Mouse (Mus musculus) hindbrain, embryonic 15.5 days (tissue): Measurements from ENCODE around the gene BC067074. TPM values are rescaled to one million over a fixed set of nuclear protein-coding genes. Genes with fewer than 3 reads are reported as not detected.
"Not testable (repeated sequence)": the region's sequence is repeated elsewhere in the genome, so short reads cannot be mapped to it uniquely, and the experiment has no call there.

ENCODE experiments used
- ATAC-seq: fragments of 200-750 bp; cut with Nextera tagmentation; 2 replicates; pipeline ENCODE4 v1.8.0; 2017; ENCODE audit warnings: low read depth, moderate number of reproducible peaks, moderate TSS enrichment; ENCODE audit not compliant: low FRiP score
- H3K27ac ChIP-seq: fragments of 300-500 bp; sonication (generic); replicated peaks from 2 replicates; pipeline ENCODE4 v1.5.1; 2015; ENCODE audit warnings: mild to moderate bottlenecking, inconsistent platforms
- H3K27me3 ChIP-seq: fragments of 300-500 bp; sonication (generic); 2 replicates; pipeline ENCODE4 v1.6.1; 2015; ENCODE audit warnings: control low read depth, inconsistent platforms
- H3K36me3 ChIP-seq: fragments of 300-500 bp; sonication (generic); 2 replicates; pipeline ENCODE4 v1.6.1; 2015; ENCODE audit warnings: control low read depth, inconsistent platforms
- H3K4me1 ChIP-seq: fragments of 300-500 bp; sonication (generic); replicated peaks from 2 replicates; pipeline ENCODE4 v1.6.1; 2015; ENCODE audit warnings: control low read depth, inconsistent platforms
- H3K4me2 ChIP-seq: fragments of 300-500 bp; sonication (generic); 2 replicates; pipeline ENCODE4 v1.6.1; 2015; ENCODE audit warnings: moderate library complexity, mild to moderate bottlenecking, inconsistent platforms
- H3K4me3 ChIP-seq: fragments of 300-500 bp; sonication (generic); 2 replicates; pipeline ENCODE4 v1.5.1; 2015; ENCODE audit warnings: mild to moderate bottlenecking, inconsistent platforms
- H3K9ac ChIP-seq: fragments of 300-500 bp; sonication (generic); 2 replicates; pipeline ENCODE4 v1.6.1; 2015; ENCODE audit warnings: inconsistent platforms
- H3K9me3 ChIP-seq: fragments of 300-500 bp; sonication (generic); 2 replicates; pipeline ENCODE4 v1.6.1; 2016; ENCODE audit warnings: control low read depth, inconsistent platforms
- WGBS: fragments of 180-500 bp; shearing (Covaris S2); methylation state at CpG from one replicate; pipeline ENCODE4 v1.1.7; 2015; 5-methylcytosine and 5-hydroxymethylcytosine counted together
- polyA plus RNA-seq: library from polyadenylated mRNA; unstranded; fragments of >200 nt; fragmentation: Nextera tagmentation; extraction: Ambion mirVana; gene quantifications from 2 replicates; pipeline ENCODE4 v1.2.1, GENCODE M21; 2015

BC067074 gene
- polyA plus RNA-seq, 1 experiment from 2014 or later, result 1.1 TPM

DNA sequence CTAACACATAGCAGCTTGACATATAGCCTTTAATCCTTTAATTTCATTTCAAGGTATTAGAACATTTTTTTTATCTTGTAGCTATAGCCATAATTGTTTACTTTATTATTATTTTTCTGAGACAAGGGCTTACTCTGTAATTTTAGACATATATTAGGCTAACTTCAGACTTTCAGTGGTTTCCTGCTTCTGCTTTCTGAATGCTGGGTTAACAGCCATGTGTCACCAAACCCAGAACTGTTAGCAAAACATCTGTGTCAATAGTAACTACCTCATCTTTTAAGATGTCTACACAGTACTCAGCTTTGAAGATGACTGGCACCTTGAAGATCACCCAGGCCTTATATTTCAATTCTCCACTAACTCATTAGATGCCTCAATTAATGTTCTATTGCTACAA, 89.8 kb downstream of the BC067074 start:
- not testable (repeated sequence) for H3K27ac ChIP-seq, H3K4me3 ChIP-seq, H3K36me3 ChIP-seq, ATAC-seq, H3K9ac ChIP-seq, H3K9me3 ChIP-seq, H3K4me1 ChIP-seq, H3K27me3 ChIP-seq, H3K4me2 ChIP-seq

DNA sequence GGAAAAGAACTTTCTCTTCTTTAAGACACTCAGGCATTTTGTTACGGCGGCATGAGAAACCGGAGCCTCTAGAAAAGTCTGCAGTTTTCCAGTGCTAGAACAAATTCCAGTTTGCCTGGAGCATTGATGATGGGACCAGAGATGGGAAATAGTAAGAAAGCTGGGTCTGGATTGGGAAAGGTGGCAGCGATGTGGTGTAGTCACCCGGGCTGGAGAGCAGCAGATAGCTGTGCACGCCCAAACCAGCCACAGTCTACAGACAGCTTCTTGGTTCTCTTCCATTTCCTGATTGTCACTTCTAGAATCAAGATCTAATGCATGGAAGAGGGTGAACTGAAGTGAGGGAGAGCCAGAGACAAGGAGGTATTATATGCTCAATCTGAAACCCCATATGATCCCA, 100.4 kb downstream of the BC067074 start:
- H3K27me3 ChIP-seq, result no peaks in the 10 kb centered on the region
- no peaks in the 10 kb centered on the region for H3K4me1 ChIP-seq
- no peak overlapping the region for H3K4me2 ChIP-seq
- no peak for ATAC-seq
- no peak overlapping the region for H3K9ac ChIP-seq
- H3K27ac ChIP-seq, result no peak overlapping the region
- no peak overlapping the region for H3K4me3 ChIP-seq
- 97% methylated on average over 6 of the region's 6 CpGs for WGBS
- no peaks in the 10 kb centered on the region for H3K9me3 ChIP-seq
- H3K36me3 ChIP-seq, result no peaks in the 10 kb centered on the region

DNA sequence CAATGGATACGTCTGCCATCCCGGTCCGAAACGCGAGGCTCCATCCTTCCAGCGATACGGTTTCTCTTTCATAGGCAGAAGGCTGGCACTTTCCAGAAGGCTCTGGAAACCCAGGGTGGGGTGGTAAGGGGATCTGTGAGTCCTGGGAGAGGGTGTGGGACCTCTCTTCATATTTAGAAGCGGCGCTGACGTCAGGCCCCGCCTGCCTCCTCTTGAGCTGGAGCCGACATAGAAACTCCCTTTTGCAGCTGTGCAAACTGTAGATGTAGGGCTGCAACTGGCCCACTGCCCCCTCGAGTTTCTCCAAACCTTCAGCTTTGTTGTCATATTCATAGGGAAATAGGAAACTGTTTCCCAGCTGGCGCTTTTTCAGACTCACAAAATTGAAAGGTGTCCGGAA, 101.6 kb downstream of the BC067074 start:
- H3K9ac ChIP-seq, result no peak overlapping the region

DNA sequence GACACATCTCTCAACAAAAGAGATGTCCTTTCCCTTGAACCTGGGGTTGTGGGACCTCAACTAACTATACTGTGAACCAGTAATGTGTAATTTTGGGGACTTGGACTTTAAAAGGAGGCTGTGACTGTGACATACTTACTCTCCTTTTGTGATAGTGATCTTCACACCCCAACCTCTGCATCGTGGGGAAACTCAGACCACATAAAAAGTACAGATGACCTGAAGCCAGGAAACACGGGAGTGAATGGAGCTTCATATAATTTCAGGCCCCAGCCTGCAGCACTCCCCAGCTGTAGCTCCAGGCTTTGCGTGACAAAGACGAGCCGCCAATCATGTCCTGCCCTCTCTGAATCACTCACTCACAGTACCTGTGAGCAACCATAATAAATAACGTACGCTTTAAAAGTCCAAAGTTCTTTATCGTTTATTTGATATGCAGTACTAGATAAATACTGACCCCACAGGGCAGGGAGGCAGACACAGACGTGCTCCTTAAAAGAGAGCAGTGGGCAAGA, 104.1 kb downstream of the BC067074 start:
- H3K4me2 ChIP-seq, result no peak overlapping the region
- no peak overlapping the region for H3K4me3 ChIP-seq
- no peak overlapping the region for H3K27ac ChIP-seq
- 84% methylated on average over 9 of the region's 9 CpGs for WGBS
- H3K4me1 ChIP-seq, result no peaks in the 10 kb centered on the region
- no peak overlapping the region for H3K9ac ChIP-seq
- H3K36me3 ChIP-seq, result no peaks in the 10 kb centered on the region
- no peaks in the 10 kb centered on the region for H3K9me3 ChIP-seq
- H3K27me3 ChIP-seq, result no peaks in the 10 kb centered on the region
- no peak for ATAC-seq

More for the DNA sequence above, 101.6 kb downstream of the BC067074 start:
- no peak for ATAC-seq
- Histone ChIP-seq H3K27ac (no peak overlapping the region), H3K27me3 (no peaks in the 10 kb centered on the region), H3K4me3 (no peak overlapping the region), H3K36me3 (no peaks in the 10 kb centered on the region), H3K4me2 (no peak overlapping the region), H3K9me3 (no peaks in the 10 kb centered on the region), H3K4me1 (no peaks in the 10 kb centered on the region)
- WGBS, result 90% methylated on average over 15 of the region's 15 CpGs

DNA sequence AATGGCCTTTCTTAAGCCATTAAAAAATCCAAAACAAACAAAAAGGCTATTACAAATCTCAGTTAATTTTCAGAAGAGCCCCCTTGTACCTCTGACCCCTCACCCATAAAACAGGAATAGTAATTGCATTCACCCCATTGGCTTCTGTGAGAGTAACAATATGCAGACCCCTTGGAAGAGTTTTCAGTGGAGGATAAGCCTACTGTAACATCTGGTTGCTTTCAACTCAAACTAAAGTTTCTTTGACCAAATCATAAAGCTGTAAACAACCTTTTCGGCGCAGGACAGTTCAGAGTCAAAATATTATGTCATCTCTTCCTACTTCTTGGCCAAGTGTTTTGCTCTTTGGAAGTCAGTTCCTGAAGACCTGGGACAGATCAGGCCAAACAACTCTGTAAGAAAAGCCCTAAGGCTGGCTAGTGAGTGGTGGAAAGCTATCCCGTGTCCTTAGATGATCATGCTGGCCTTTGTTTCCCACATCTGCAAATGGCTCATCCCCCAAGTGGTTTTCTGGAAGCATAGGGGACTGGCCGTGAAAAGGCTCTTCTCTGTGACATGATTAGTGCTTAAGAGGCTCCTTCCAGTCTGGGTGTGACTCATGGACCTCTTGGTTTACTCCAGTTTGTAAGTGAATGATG, 108.5 kb downstream of the BC067074 start:
- no peak overlapping the region for H3K4me2 ChIP-seq
- no peak overlapping the region for H3K27ac ChIP-seq
- H3K36me3 ChIP-seq, result no peaks in the 10 kb centered on the region
- H3K9me3 ChIP-seq, result no peaks in the 10 kb centered on the region
- no peaks in the 10 kb centered on the region for H3K27me3 ChIP-seq
- no peaks in the 10 kb centered on the region for H3K4me1 ChIP-seq
- no peak overlapping the region for H3K9ac ChIP-seq
- H3K4me3 ChIP-seq, result no peak overlapping the region
- 93% methylated on average over 4 of the region's 4 CpGs for WGBS
- ATAC-seq, result no peak

DNA sequence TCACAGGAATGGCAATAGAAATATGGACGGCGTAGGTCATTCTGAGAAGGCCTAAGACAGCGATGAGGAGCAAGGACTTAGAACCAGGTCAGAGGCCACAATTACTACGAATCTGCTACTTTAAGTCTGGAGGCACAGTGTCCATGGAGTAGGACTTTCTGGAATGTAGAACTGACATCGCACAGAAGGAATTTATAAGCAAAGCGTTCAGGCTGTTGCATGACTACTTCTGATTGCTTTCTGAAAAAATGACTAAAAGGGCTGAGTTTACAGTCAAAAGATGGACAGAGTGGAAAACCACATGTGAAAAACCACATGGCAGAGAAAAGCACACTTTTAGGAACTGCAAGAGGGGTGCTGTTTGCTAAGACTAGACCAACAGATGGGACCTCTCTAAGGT, 110.7 kb downstream of the BC067074 start:
- no peak overlapping the region for H3K4me2 ChIP-seq
- no peak overlapping the region for H3K27ac ChIP-seq
- H3K4me3 ChIP-seq, result no peak overlapping the region
- no peaks in the 10 kb centered on the region for H3K4me1 ChIP-seq
- ATAC-seq, result no peak
- H3K9ac ChIP-seq, result no peak overlapping the region
- 93% methylated on average over 6 of the region's 6 CpGs for WGBS
- H3K9me3 ChIP-seq, result no peaks in the 10 kb centered on the region
- H3K36me3 ChIP-seq, result no peaks in the 10 kb centered on the region
- no peaks in the 10 kb centered on the region for H3K27me3 ChIP-seq

DNA sequence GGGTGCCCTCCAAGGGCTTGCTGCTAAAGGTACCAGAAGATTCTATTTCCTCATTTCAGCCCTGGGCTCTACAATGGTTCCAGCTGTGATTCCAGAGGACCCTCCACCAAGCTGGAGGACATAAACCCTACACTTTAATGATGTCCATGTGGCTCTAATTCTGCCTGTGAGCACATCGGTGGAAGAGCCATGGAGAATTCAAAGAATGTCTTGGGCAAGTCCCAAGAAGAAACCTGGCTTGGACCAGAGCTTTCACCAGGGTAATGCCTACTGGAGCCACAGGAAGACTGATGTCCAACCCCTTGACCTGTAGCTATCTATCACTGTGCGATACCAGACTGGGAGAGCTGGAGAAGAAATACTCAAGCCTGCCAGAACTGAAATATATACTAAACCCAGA, 111.2 kb downstream of the BC067074 start:
- 90% methylated on average over 2 of the region's 2 CpGs for WGBS
- H3K9ac ChIP-seq, result no peak overlapping the region
- no peaks in the 10 kb centered on the region for H3K4me1 ChIP-seq
- H3K27ac ChIP-seq, result no peak overlapping the region
- no peak overlapping the region for H3K4me3 ChIP-seq
- no peaks in the 10 kb centered on the region for H3K27me3 ChIP-seq
- ATAC-seq, result no peak
- no peak overlapping the region for H3K4me2 ChIP-seq
- no peaks in the 10 kb centered on the region for H3K9me3 ChIP-seq
- H3K36me3 ChIP-seq, result no peaks in the 10 kb centered on the region

DNA sequence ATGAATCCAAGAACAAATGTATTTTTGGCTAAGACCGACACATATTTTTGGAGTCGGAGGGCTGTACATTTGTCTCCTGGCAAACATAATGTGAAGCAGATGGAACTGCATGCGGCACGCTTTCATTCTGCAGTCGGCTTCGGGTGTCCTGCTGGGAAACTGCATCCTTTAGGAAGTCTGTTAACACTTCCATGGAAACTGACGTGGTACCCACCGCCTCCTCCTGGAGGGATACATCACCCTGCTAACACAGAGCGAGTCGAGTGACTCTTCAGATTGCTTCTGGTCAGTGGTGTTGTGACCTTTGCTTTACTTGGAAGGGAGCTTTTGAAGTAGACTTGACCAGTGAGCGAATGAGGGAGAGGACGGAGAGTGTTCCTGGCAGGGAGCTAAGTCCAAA, 117.0 kb downstream of the BC067074 start:
- peak overlapping the region; percentile 11; the same call in 1 of the 2 replicates for H3K4me2 ChIP-seq
- no peaks in the 10 kb centered on the region for H3K36me3 ChIP-seq
- no peak overlapping the region for H3K27ac ChIP-seq
- H3K4me3 ChIP-seq, result no peak overlapping the region
- no peak overlapping the region for H3K9ac ChIP-seq
- no peaks in the 10 kb centered on the region for H3K9me3 ChIP-seq
- WGBS, result 25% methylated on average over 12 of the region's 12 CpGs
- peaks cover 4% of the 10 kb centered on the region; the same call in 1 of the 2 replicates for H3K4me1 ChIP-seq
- peak; percentile 72; the same call in 1 of the 2 replicates for ATAC-seq
- no peaks in the 10 kb centered on the region for H3K27me3 ChIP-seq

DNA sequence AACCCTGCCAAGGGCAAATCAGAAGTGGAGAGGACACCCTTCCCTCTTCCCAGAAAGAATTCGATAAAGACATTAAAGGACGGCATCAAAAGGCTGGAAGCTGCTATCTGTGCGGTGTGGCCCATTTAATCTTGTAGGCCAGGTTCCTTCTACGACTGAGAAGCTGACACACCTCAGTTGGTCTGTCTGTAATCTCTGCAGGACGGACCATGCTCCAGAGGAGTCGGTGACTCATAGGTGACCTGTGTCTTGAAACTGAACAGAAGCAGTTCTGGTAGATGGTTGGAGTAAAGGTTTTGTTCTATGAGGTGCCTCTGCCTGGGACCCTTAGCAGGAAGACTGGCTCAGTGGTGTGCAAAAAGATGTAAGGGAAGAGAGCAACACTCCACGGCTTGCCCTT, 122.6 kb downstream of the BC067074 start:
- Histone ChIP-seq H3K4me2 (no peak overlapping the region), H3K4me1 (0 out of 2 replicates have a peak, but pooled peaks cover 4% of the 10 kb centered on the region), H3K9me3 (no peaks in the 10 kb centered on the region), H3K4me3 (no peak overlapping the region), H3K27me3 (no peaks in the 10 kb centered on the region), H3K9ac (no peak overlapping the region), H3K36me3 (no peaks in the 10 kb centered on the region), H3K27ac (no peak overlapping the region)
- no peak for ATAC-seq
- 89% methylated on average over 7 of the region's 7 CpGs for WGBS

DNA sequence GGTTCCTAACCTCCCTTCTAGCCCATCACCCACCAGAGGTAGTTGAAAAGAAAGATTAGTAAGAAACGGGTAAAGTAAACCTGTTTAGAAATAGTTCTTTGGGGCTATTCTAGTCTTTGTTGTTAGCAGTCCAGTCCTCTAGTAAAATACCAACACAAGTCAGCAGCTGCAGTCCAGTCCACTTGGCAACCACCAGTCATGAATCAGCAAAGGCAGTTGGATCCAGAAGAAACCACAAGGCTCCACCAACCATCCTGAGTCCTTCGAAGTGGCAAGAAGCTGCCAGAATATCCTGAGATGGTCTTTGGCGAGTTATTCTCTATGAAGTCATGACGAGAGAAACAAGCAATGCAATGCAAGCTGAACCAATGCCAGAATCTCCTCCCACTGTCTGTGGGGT, 124.0 kb downstream of the BC067074 start:
- no peaks in the 10 kb centered on the region for H3K9me3 ChIP-seq
- H3K9ac ChIP-seq, result no peak overlapping the region
- no peak for ATAC-seq
- H3K4me1 ChIP-seq, result 0 out of 2 replicates have a peak, but pooled peaks cover 4% of the 10 kb centered on the region
- H3K27me3 ChIP-seq, result no peaks in the 10 kb centered on the region
- no peak overlapping the region for H3K4me3 ChIP-seq
- H3K27ac ChIP-seq, result no peak overlapping the region
- H3K4me2 ChIP-seq, result no peak overlapping the region
- 94% methylated on average over 4 of the region's 4 CpGs for WGBS
- H3K36me3 ChIP-seq, result no peaks in the 10 kb centered on the region

DNA sequence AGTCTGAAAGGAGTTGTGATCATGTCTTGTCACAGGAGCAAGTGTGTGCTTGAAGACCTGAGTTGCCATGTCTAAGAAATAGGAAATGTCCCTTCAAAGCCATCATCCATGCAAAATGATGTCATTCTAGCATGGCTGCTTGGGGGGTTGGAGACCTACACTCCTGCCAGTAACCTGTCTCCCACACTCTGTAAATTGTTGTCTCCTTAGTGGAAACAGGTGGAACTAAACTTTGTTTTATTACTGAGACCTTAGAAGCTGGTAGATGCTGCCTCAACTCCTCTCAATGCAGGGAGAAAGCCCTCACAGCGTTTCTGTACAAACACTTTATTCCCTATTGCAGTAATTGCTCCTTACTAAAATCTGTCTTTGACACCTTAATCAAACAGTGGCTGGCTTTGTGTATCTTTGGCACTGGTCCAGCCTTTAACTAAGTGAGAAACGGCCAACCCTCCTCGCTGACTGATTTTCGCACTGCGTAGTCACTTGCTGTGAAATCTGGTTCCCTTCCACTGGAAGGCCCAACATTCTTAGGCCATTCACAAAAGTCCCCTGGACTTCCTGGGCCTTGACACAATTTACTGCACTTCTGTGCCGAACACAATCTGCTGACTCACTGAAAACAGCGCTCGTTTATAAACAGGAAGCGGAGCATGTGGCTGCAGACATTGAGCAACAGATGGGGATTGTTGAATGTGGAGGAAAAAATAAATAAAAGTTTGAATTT, 125.0 kb downstream of the BC067074 start:
- no peaks in the 10 kb centered on the region for H3K27me3 ChIP-seq
- H3K9ac ChIP-seq, result no peak overlapping the region
- 0 out of 2 replicates have a peak, but pooled peaks cover 4% of the 10 kb centered on the region for H3K4me1 ChIP-seq
- 36% methylated on average over 9 of the region's 9 CpGs for WGBS
- no peak for ATAC-seq
- no peak overlapping the region for H3K4me2 ChIP-seq
- no peak overlapping the region; the same call in 1 of the 2 replicates for H3K27ac ChIP-seq
- no peaks in the 10 kb centered on the region for H3K9me3 ChIP-seq
- no peak overlapping the region for H3K4me3 ChIP-seq
- no peaks in the 10 kb centered on the region for H3K36me3 ChIP-seq

DNA sequence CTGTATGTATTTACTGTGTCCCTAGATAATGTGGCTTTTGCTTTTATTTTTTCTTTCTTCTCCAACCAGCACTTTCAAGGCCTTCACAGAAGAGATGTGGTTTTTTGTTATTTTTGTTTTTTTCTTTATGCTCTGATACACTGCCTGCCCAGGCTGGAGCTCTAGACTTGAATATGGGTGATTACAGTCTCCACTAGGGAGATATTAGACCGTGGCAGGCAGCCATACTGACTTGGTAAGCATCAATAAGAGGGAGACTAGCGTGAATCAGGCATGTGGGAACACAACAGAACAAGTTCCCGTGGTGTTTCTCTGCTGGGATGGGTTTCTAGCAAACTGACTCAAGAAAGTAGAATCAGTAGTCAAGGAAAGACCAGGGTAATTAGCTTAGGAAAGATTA, 125.7 kb downstream of the BC067074 start:
- H3K4me1 ChIP-seq, result 0 out of 2 replicates have a peak, but pooled peaks cover 4% of the 10 kb centered on the region
- H3K4me3 ChIP-seq, result no peak overlapping the region
- H3K9me3 ChIP-seq, result no peaks in the 10 kb centered on the region
- H3K27me3 ChIP-seq, result no peaks in the 10 kb centered on the region
- no peak overlapping the region for H3K4me2 ChIP-seq
- 61% methylated on average over 3 of the region's 3 CpGs for WGBS
- H3K27ac ChIP-seq, result no peak overlapping the region
- ATAC-seq, result no peak
- H3K9ac ChIP-seq, result no peak overlapping the region
- no peaks in the 10 kb centered on the region for H3K36me3 ChIP-seq
